Mouse (Mus musculus): ENCODE results near the gene Ehhadh.

GRCm38 (mm10) chr16:21742191-21742870 is 45.3 kb downstream of the Ehhadh start:
- TF ChIP-seq CTCF (IDR thresholded peaks at IDR 0.05; ENCODE audit: low read depth) (no peak), EP300 (IDR thresholded peaks at IDR 0.05; ENCODE audit: low read depth) (no peak)
